Mouse (Mus musculus) heart, adult 8-10 months (tissue): Measurements from ENCODE around the gene Phgdh. TPM values are rescaled to one million over a fixed set of nuclear protein-coding genes. Genes with fewer than 3 reads are reported as not detected.

Experiments used
- DNase-seq: peaks from one replicate; pipeline ENCODE4 v3.0.0; 2022; ENCODE audit warnings: low spot score
- total RNA-seq, 4 experiments: library from RNA; stranded (reverse); gene quantifications; 2 replicates each; pipeline ENCODE4 v1.2.4; 2022

The Phgdh gene
- total RNA-seq, 4 experiments from 2014 or later, result 1.1 to 1.8 (median 1.5) TPM

GRCm38 (mm10) chr3:98295965-98296364 is 43.8 kb downstream of the Phgdh start:
- no peak for DNase-seq

GRCm38 (mm10) chr3:98291044-98291443 is 48.7 kb downstream of the Phgdh start:
- DNase-seq, result no peak

- DNase-seq, result no peak
Observed at GRCm38 (mm10) chr3:98283205-98283604, 56.6 kb downstream of the Phgdh start.

GRCm38 (mm10) chr3:98282422-98282821 is 57.4 kb downstream of the Phgdh start:
- DNase-seq, result no peak

- DNase-seq, result peak; percentile 60
Observed at GRCm38 (mm10) chr3:98280933-98281678, 58.7 kb downstream of the Phgdh start.

GRCm38 (mm10) chr3:98280204-98280932 is 59.4 kb downstream of the Phgdh start, which contains the start of gene Hmgcs2:
Hmgcs2 (plus strand) TSS chr3:98280435.
- peak; percentile 55 for DNase-seq

- DNase-seq, result no peak
Observed at GRCm38 (mm10) chr3:98279682-98280081, 60.1 kb downstream of the Phgdh start.

- no peak for DNase-seq
Observed at GRCm38 (mm10) chr3:98273623-98274398, 66.0 kb downstream of the Phgdh start.

GRCm38 (mm10) chr3:98267249-98267651 is 72.5 kb downstream of the Phgdh start:
- DNase-seq, result no peak

Other genes with a start within 250 kb of the Phgdh start
- gene Adam30, start 179.4 kb downstream of the Phgdh start, total RNA-seq, result not detected
- gene Reg4, start 117.8 kb downstream of the Phgdh start, total RNA-seq, result not detected
- 10 to 100 TPM in 1 of 4 experiments, 1 to 10 TPM in 3; 7.5 to 13.9 (median 9.0) TPM for gene Hmgcs2, start 59.6 kb downstream of the Phgdh start, total RNA-seq
- gene Zfp697, start 42.5 kb upstream of the Phgdh start, total RNA-seq, result 1 to 10 TPM; 6.9 to 8.7 (median 7.4) TPM
- not detected for gene Gm4450, start 117.1 kb upstream of the Phgdh start, total RNA-seq
- gene Hsd3b4, start 170.5 kb upstream of the Phgdh start, total RNA-seq, result not detected
- gene Gm10681, start 248.8 kb upstream of the Phgdh start, total RNA-seq, result not detected